Mouse (Mus musculus) G1E (cell line): Measurements from ENCODE around the gene Entpd8.

Experiments used
- CTCF ChIP-seq: IDR thresholded peaks from 2 replicates; pipeline ENCODE4 v1.5.1; 2012; ENCODE audit warnings: low read depth, low read length, inconsistent platforms, mixed read lengths
- GATA1 ChIP-seq: IDR thresholded peaks from 2 replicates; pipeline ENCODE4 v1.6.1; 2012; ENCODE audit warnings: borderline replicate concordance, low read length, inconsistent platforms, mixed read lengths
- GATA2 ChIP-seq: IDR thresholded peaks from 2 replicates; pipeline ENCODE4 v1.6.1; 2012; ENCODE audit warnings: low read depth, low read length, inconsistent platforms, borderline replicate concordance
- POLR2AphosphoS5 ChIP-seq: IDR thresholded peaks from 2 replicates; pipeline ENCODE4 v1.6.1; 2012; ENCODE audit warnings: low read depth, low read length, inconsistent platforms; ENCODE audit not compliant: insufficient replicate concordance
- TAL1 ChIP-seq: conservative IDR thresholded peaks from 2 replicates; pipeline ENCODE4 v1.6.1; 2012; ENCODE audit warnings: low read depth, low read length, inconsistent platforms, mixed read lengths

- no peak for TF ChIP-seq CTCF
- TF ChIP-seq TAL1 = no peak
- TF ChIP-seq GATA1 = no peak
- no peak for TF ChIP-seq POLR2AphosphoS5
- TF ChIP-seq GATA2 = no peak
Measured at GRCm38 (mm10) chr2:25050921-25051320, 29.2 kb upstream of the Entpd8 start.
